Mouse (Mus musculus): ENCODE data around the gene Ttc17.
A peak's percentile ranks its signal among the peaks of the same experiment; 100 is the strongest.
"Not testable (repeated sequence)": the region's sequence is repeated elsewhere in the genome, so short reads cannot be mapped to it uniquely, and the experiment has no call there.

Gene Ttc17

DNA sequence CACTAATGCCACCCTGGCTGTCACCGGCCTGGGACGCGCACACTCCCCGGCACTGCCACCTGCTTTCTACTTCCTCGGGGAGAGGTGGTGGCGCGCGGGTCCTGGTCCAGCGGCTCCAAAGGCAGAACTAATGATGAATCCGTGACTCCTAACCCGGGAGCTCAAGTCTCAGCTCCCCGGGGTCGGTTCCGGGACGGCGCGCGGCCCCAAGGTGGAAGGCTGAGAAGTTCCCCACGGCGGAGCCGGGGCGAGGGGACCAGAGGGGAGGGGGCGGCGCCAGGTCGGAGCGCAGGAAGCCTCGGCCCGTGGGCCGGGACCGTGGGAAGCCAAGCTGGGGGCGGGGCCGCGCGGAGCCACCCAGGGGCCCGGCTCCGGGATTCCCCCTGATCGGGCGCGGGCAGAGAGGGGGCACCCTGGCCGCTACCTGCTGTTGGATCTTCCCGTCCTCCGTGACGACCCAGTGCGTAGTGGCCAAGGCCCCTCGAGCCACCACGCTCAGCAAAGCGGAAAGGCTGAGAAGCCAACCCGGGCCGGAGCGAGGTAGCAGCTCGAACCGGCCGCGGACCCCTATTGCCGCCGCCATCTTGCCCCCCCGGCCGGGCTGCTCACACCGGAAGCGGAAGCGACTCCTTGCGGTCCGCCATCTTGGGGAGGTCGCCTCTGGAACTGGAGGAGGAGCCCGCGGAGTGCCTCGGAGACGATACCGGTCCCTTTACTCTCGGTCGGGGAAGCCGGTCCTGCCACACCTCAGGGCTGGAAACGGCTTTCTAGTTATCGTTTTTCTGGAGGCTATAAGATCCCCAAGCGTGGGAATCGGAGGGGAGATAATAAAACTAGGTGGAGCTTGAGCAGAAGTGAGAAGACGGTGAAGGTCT, at the start of gene Ttc17:
Gene Ttc17, minus strand, starts transcription at position 607 of the 875 bp plus-strand sequence.
- peak; percentile 87 to 92 for DNase-seq

DNA sequence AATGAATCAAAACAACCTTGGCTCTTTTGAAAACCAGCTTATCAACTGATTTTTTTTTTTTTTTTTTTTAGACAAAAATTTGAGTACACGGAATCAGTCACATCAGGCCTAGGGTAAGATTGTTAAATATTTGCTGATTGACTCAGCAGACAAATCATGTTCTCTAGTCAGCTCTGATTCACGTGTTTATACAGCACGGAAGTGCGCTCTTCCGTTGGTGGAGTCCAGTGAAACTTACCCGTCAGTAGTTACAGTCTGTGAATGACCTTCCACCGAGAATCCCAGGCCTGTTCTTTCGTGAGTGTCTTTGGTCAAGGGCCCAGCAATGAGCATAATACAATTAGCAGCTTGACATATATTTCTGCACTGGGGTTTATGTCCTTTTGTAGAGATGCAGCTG, 43.2 kb upstream of the Ttc17 start:
- no peak for DNase-seq

- peak in 1 of 2 experiments; percentile 25 for DNase-seq
Measured at GRCm38 (mm10) chr2:94436952-94437351, 30.5 kb upstream of the Ttc17 start.

- DNase-seq: no peak
Measured at GRCm38 (mm10) chr2:94435481-94435880, 29.0 kb upstream of the Ttc17 start.

GRCm38 (mm10) chr2:94434833-94435232, 28.3 kb upstream of the Ttc17 start:
- DNase-seq: no peak

GRCm38 (mm10) chr2:94432214-94432613, 25.7 kb upstream of the Ttc17 start:
- DNase-seq: no peak

DNA sequence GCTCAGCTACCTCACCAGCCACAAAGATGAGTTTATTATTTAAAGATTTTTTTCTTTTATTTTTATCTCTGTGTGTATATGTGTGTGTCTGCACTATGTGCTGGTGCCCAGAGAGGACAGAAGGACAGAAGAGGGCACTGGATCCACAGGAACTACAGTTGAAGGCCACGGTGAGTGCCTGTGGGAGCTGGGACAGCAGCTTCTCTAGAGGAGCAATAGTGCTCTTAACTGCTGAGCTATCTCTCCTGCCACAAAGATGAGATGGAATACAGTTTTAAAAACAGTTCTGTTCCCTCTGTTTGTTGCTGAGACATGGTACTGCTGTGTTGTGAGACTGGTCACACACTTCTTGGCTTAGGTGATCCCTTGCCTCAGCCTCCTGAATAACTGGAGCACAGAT, 22.0 kb upstream of the Ttc17 start:
- no peak for DNase-seq

- DNase-seq: no peak
Measured at GRCm38 (mm10) chr2:94407441-94407840, 952 bp upstream of the Ttc17 start.

DNA sequence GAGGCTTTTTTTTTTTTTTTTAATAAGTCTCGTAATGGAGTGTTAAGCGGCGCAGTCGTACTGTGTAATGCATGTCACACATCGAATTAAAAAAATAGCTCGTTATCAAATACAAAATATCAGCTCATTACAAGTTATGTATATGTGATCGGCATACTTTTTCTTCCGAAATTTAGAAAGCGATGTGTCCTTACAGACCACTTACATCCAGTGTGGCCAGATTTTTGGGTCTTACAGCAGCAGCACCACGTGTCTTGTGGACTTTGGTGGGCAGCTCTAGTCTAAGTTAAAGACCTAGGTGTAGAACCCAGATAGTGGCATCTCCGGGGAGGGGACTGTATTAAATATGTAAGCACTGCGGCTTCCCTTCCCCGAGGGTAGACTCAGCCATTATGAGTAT, 532 bp upstream of the Ttc17 start:
- DNase-seq: no peak

- DNase-seq: peak in 1 of 2 experiments; percentile 5
Measured at GRCm38 (mm10) chr2:94405397-94406082, 949 bp downstream of the Ttc17 start.

DNA sequence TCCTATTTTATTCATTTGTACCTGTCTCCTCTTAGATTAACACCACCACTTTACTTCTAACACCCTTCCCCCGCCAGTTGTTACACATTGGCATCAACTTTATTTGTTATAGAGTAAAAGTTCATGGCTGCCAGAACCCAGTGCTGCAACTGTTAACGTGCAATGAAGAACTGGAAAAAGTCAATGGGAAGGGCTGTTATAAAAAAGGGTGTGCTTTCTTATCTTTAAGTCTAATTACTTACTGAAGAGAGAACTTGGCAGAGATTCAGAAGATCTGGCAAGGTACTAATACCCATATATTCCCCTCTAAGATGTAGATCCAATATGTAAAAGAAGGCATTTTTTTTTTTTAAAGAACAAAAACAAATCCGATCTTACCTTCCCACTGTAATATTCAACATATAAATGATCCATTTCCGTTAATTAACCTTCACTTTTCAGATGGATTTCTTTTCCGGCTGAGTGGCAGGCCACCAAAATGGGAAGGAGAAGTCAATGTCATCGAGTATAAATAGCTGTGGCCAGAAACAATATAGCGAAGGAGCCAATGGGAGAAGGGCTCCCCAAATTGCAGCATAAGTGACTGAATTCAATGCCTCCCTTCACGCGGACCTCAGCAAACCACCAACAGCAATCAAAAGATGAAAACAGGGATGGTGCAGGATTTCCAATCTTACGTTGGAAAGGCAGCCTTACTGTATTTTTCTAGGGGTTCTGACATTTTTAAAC, 1.8 kb downstream of the Ttc17 start:
- DNase-seq: no peak

DNA sequence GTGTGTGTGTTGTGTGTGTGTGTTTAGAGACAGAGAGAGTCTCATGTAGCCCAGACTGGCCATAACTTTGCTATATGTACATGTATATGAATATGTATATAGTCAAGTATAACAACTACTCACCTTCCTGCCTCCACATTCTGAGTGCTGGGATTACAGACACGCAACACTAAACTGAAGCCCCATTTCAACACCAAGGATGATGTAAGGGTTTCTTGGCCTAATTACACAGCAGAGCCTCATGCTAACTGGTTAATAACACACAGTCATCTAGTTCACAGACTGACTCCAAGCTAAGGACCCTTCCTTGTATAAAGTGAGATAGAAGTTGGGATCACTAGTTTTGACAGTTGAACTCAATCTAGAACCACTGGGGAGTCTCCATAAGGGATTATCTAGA, 3.9 kb downstream of the Ttc17 start:
- no peak for DNase-seq

- no peak for DNase-seq
Measured at GRCm38 (mm10) chr2:94402096-94402495, 4.4 kb downstream of the Ttc17 start.

DNA sequence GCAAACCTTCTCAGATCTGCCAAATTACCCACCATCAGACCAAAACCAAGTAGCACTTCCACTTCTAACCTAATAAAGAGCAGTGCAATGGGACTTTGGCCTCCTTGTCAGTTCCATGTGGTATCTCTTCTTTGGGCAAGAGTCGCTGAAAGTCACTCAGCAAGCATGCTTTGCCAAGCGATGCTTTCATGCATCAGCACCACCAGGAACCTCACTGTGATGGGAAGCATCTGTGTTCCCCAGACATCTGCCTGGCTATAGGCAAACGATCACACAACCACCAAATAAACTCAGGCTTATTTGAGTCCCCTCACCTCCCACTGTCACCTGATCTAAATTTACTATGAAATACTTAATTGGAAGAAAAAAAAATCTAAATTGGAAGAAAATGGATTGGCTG, 5.5 kb downstream of the Ttc17 start:
- no peak for DNase-seq

- DNase-seq: peak; percentile 7 to 12
Measured at GRCm38 (mm10) chr2:94398138-94398970, 8.1 kb downstream of the Ttc17 start.

DNA sequence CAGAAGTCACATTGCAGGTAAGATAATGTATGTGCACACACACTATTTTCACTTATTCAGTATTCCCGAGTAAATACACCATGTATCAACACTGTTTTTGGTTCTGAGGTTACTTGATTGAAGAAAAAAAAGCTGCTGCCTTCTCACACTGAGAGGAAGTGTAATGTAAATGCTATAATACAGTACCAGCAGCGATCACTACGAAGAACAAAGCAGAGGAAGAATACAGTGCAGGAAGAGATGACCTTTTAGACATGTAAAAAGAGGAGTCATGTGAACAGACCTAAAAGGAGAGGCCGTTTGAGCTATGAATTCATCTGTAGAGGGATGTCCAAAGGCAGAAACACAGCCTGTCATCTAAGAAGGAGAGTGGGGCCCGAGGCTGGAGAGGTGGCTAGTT, 9.0 kb downstream of the Ttc17 start:
- no peak for DNase-seq

GRCm38 (mm10) chr2:94396325-94396724, 10.2 kb downstream of the Ttc17 start:
- no peak for DNase-seq

GRCm38 (mm10) chr2:94391127-94391526, 15.4 kb downstream of the Ttc17 start:
- DNase-seq: not testable (repeated sequence)

GRCm38 (mm10) chr2:94389000-94389399, 17.5 kb downstream of the Ttc17 start:
- no peak for DNase-seq

DNA sequence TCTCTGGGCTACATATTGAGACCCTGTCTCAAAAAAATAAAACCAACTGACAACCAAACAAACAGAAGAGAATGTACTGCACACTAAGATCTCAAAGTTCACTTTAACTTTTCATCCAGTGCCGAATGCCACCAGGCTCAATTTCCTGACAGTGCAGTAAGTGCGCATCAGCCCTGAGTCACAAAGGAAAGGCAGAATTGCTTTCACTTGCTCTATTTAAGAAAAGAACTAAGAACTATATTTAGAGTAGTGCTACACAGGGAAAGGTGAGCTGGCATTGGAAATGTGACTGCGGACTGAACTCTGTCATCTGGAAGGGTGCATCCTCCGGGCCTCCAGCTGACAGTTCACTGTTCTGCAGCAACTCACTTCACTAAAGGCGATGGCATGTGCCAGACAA, 18.6 kb downstream of the Ttc17 start:
- DNase-seq: no peak

DNA sequence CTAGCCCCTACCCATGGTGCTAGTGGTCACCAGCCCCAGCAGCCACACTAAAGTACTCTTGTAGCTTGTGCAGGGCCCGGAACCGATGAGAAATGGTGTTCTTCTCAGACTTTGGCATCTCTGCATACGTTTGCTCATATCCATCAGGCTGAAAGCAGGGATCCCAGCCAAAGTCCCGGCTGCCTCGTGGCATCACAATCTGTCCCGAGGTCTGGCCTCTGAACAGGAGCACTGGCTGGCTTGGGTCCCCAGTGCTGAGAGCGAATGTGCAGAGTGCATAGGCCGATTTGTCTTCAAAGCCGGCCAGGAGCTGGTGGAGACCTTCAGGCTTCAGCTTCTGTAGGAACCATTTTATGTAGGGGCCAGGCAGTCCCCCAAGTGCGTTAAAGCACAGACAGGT, 22.0 kb downstream of the Ttc17 start:
- not testable (repeated sequence) for DNase-seq

DNA sequence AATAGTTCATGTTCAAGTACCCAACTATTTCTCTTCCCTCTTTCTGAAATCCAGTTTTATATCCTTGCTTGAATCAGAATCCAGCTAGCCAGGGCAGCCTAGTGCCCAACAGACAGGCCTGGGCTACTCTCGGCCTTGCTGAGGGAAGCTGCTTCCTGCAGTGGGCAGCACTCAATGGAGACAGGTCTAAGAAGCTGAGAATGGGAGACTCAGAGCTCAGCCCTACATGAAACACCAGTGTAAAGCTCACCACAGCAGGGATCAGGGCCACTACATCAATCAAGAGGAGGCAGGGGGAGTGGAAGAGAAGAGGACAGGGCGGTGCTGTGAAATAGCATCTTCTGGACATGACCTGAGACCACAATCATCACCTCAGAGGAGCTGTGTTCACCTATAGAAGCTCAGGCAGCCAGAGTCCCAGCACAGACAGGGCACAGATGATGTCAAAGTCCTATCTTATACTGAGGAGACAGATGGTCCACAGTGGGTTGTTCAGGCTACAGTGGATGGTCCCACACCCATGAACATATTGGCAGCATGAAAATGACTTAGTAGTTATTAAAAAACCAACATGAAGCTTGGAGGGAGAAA, 25.3 kb downstream of the Ttc17 start:
- no peak for DNase-seq

All from lung, adult 18-20 months (tissue).